Mouse (Mus musculus): Measurements from ENCODE around the gene Sspo. TPM values are rescaled to one million over a fixed set of nuclear protein-coding genes. Genes with fewer than 3 reads are reported as not detected.

Sspo gene
- total RNA-seq (2021): under 1 TPM; 0.21 to 0.58 TPM
- long read RNA-seq: 0 reads

GRCm38 (mm10) chr6:48447929-48448328, at the start of gene Sspo:
Sspo (plus strand) TSS chr6:48448229.
- no peak for DNase-seq (ENCODE audit: low spot score in 2 of 2)

GRCm38 (mm10) chr6:48399906-48400305, 48.1 kb upstream of the Sspo start:
- DNase-seq (ENCODE audit: low spot score in 2 of 2): no peak

- peak in 1 of 2 experiments; percentile 6 for DNase-seq (ENCODE audit: low spot score in 2 of 2)
Measured at GRCm38 (mm10) chr6:48404071-48404470, 44.0 kb upstream of the Sspo start.

GRCm38 (mm10) chr6:48409726-48410343, 38.2 kb upstream of the Sspo start:
- peak in 1 of 2 experiments; percentile 1 for DNase-seq (ENCODE audit: low spot score in 2 of 2)

- no peak for DNase-seq (ENCODE audit: low spot score in 2 of 2)
Measured at GRCm38 (mm10) chr6:48410551-48410950, 37.5 kb upstream of the Sspo start.

GRCm38 (mm10) chr6:48411193-48412092, 36.6 kb upstream of the Sspo start:
- DNase-seq (ENCODE audit: low spot score in 2 of 2): no peak

GRCm38 (mm10) chr6:48412147-48412546, 35.9 kb upstream of the Sspo start:
- DNase-seq (ENCODE audit: low spot score in 2 of 2): no peak

GRCm38 (mm10) chr6:48412662-48413061, 35.4 kb upstream of the Sspo start:
- DNase-seq (ENCODE audit: low spot score in 2 of 2): no peak

- DNase-seq (ENCODE audit: low spot score in 2 of 2): no peak
Measured at GRCm38 (mm10) chr6:48413081-48413480, 34.9 kb upstream of the Sspo start.

GRCm38 (mm10) chr6:48414886-48415285, 33.1 kb upstream of the Sspo start:
- no peak for DNase-seq (ENCODE audit: low spot score in 2 of 2)

GRCm38 (mm10) chr6:48415636-48416035, 32.4 kb upstream of the Sspo start:
- DNase-seq (ENCODE audit: low spot score in 2 of 2): no peak

- DNase-seq (ENCODE audit: low spot score in 2 of 2): no peak
Measured at GRCm38 (mm10) chr6:48416486-48416885, 31.5 kb upstream of the Sspo start.

GRCm38 (mm10) chr6:48420647-48421046, 27.4 kb upstream of the Sspo start:
- no peak for DNase-seq (ENCODE audit: low spot score in 2 of 2)

- DNase-seq (ENCODE audit: low spot score in 2 of 2): no peak
Measured at GRCm38 (mm10) chr6:48423336-48423735, 24.7 kb upstream of the Sspo start.

- no peak for DNase-seq (ENCODE audit: low spot score in 2 of 2)
Measured at GRCm38 (mm10) chr6:48424074-48424473, 24.0 kb upstream of the Sspo start.

- DNase-seq (ENCODE audit: low spot score in 2 of 2): no peak
Measured at GRCm38 (mm10) chr6:48426956-48427355, 21.1 kb upstream of the Sspo start.

- no peak for DNase-seq (ENCODE audit: low spot score in 2 of 2)
Measured at GRCm38 (mm10) chr6:48428769-48429557, 19.1 kb upstream of the Sspo start.

GRCm38 (mm10) chr6:48430748-48431147, 17.3 kb upstream of the Sspo start:
- DNase-seq (ENCODE audit: low spot score in 2 of 2): no peak

GRCm38 (mm10) chr6:48432893-48433816, 14.9 kb upstream of the Sspo start:
- no peak for DNase-seq (ENCODE audit: low spot score in 2 of 2)

GRCm38 (mm10) chr6:48434651-48435050, 13.4 kb upstream of the Sspo start:
- DNase-seq (ENCODE audit: low spot score in 2 of 2): no peak

GRCm38 (mm10) chr6:48435111-48435510, 12.9 kb upstream of the Sspo start:
- DNase-seq (ENCODE audit: low spot score in 2 of 2): no peak
